Mouse (Mus musculus): ENCODE results near the gene Foxn2. TPM values are rescaled to one million over a fixed set of nuclear protein-coding genes. Genes with fewer than 3 reads are reported as not detected.

The Foxn2 gene
- polyA plus RNA-seq, 1 experiment from 2014 or later: 13.6 TPM

DNA sequence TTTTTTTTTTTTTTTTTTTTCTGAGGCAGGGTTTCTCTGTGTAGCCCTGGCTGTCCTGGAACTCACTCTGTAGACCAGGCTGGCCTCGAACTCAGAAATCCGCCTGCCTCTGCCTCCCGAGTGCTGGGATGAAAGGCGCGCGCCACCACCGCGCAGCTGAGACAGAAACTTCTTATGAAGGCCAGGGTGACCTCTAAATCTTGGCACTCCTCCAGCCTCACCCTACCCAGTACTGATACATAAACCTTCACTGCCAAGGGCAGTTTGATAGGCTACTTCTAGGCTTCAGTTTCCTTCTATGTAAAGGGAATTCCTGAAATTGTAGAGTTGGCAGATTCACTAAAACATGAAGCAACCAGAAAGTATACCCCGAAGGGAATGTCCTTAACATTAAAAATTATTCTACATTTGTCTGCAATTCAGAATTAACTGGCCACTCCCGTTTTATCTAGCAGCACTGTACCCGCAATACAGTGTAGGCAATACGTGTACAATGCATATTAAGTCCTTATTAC, 918 bp upstream of the Foxn2 start:
- H3K4me3 ChIP-seq (ENCODE audit: low read depth, low read length): peak overlapping the region; percentile 87
- peak overlapping the region; percentile 96; the same call in 1 of the 2 replicates for H3K27ac ChIP-seq (ENCODE audit: low read length)

DNA sequence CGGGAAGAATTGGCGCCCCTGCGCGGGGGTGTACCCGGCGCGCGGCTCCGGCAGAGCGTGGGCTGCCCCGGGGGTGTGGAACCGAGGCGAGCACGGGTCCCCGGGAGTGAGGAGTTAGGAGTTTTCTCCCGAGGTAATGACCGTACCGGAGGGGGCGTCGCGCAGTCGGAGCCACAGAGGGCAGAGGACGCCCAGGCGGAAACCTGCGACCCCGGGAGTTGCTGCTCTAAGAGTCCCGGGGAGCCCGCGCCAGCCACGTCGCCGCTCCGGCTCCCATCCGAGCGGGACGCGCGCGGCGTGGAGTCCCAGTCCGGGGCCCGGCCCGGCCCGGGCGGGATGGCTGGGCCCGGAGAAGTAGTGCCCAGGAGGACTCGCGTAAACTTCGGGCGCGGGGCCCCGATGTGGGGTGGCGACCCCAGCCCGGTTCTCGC, 505 bp downstream of the Foxn2 start:
- Histone ChIP-seq H3K9me3 (ENCODE audit: low read length) (no peaks in the 10 kb centered on the region), H3K4me1 (ENCODE audit: insufficient read depth, low read depth, low read length) (peaks cover 3% of the 10 kb centered on the region; the same call in 1 of the 2 replicates), H3K9ac (replicated peaks; ENCODE audit: low read depth) (peak overlapping the region; percentile 89), H3K36me3 (ENCODE audit: insufficient read depth, low read length) (no peaks in the 10 kb centered on the region), H3K4me3 (ENCODE audit: low read depth, low read length) (peak overlapping the region; percentile 87), H3K4me2 (replicated peaks; ENCODE audit: low read depth, low read length) (peak overlapping the region; percentile 77), H3K27ac (ENCODE audit: low read length) (peak overlapping the region; percentile 96), H3K27me3 (replicated peaks; ENCODE audit: insufficient read depth, low read length) (no peaks in the 10 kb centered on the region)
- peak; percentile 43 for DNase-seq (ENCODE audit: low spot score)
- ATAC-seq: peak; percentile 15
- TF ChIP-seq EP300 (IDR thresholded peaks at IDR 0.05) (no peak), CTCF (IDR thresholded peaks at IDR 0.05) (no peak)
- WGBS: 2% methylated on average over 19 of the region's 55 CpGs

More for the DNA sequence above, 918 bp upstream of the Foxn2 start:
- TF ChIP-seq CTCF (IDR thresholded peaks at IDR 0.05): no peak
- no peak for TF ChIP-seq EP300 (IDR thresholded peaks at IDR 0.05)
- H3K36me3 ChIP-seq (ENCODE audit: insufficient read depth, low read length): no peaks in the 10 kb centered on the region
- no peak overlapping the region for H3K9ac ChIP-seq (replicated peaks; ENCODE audit: low read depth)
- peak overlapping the region; percentile 77 for H3K4me2 ChIP-seq (replicated peaks; ENCODE audit: low read depth, low read length)
- H3K9me3 ChIP-seq (ENCODE audit: low read length): no peaks in the 10 kb centered on the region
- WGBS: 75% methylated on average over 12 of the region's 12 CpGs
- H3K4me1 ChIP-seq (ENCODE audit: insufficient read depth, low read depth, low read length): peaks cover 3% of the 10 kb centered on the region; the same call in 1 of the 2 replicates
- DNase-seq (ENCODE audit: low spot score) (peak; percentile 44), ATAC-seq (no peak)
- H3K27me3 ChIP-seq (replicated peaks; ENCODE audit: insufficient read depth, low read length): no peaks in the 10 kb centered on the region

- peak overlapping the region; percentile 77 for H3K4me2 ChIP-seq (replicated peaks; ENCODE audit: low read depth, low read length)
- peak; percentile 82 for DNase-seq (ENCODE audit: low spot score)
- H3K27me3 ChIP-seq (replicated peaks; ENCODE audit: insufficient read depth, low read length): no peaks in the 10 kb centered on the region
- peak; percentile 44 for ATAC-seq
- H3K9me3 ChIP-seq (ENCODE audit: low read length): no peaks in the 10 kb centered on the region
- H3K36me3 ChIP-seq (ENCODE audit: insufficient read depth, low read length): no peaks in the 10 kb centered on the region
- TF ChIP-seq CTCF (IDR thresholded peaks at IDR 0.05): peak; percentile 14; the same call in 1 of the 2 replicates
- TF ChIP-seq EP300 (IDR thresholded peaks at IDR 0.05): no peak
- peak overlapping the region; percentile 89 for H3K9ac ChIP-seq (replicated peaks; ENCODE audit: low read depth)
- 1% methylated on average over 41 of the region's 48 CpGs for WGBS
- peak overlapping the region; percentile 96 for H3K27ac ChIP-seq (ENCODE audit: low read length)
- peak overlapping the region; percentile 87 for H3K4me3 ChIP-seq (ENCODE audit: low read depth, low read length)
- peaks cover 6% of the 10 kb centered on the region; the same call in 1 of the 2 replicates for H3K4me1 ChIP-seq (ENCODE audit: insufficient read depth, low read depth, low read length)
These were observed 1.1 kb downstream of the Foxn2 start for GRCm38 (mm10) chr17:88441432-88442174.

- Histone ChIP-seq H3K9me3 (ENCODE audit: low read length) (no peaks in the 10 kb centered on the region), H3K4me3 (ENCODE audit: low read depth, low read length) (no peak overlapping the region), H3K36me3 (ENCODE audit: insufficient read depth, low read length) (no peaks in the 10 kb centered on the region), H3K27ac (ENCODE audit: low read length) (no peak overlapping the region), H3K4me1 (ENCODE audit: insufficient read depth, low read depth, low read length) (peaks cover 6% of the 10 kb centered on the region; the same call in 1 of the 2 replicates), H3K27me3 (replicated peaks; ENCODE audit: insufficient read depth, low read length) (no peaks in the 10 kb centered on the region), H3K4me2 (replicated peaks; ENCODE audit: low read depth, low read length) (peak overlapping the region; percentile 52), H3K9ac (replicated peaks; ENCODE audit: low read depth) (no peak overlapping the region)
- no peak for ATAC-seq
- peak; percentile 26 for DNase-seq (ENCODE audit: low spot score)
- 26% methylated on average over 6 of the region's 6 CpGs for WGBS
- TF ChIP-seq CTCF (IDR thresholded peaks at IDR 0.05) (no peak), EP300 (IDR thresholded peaks at IDR 0.05) (no peak)
These were observed 2.1 kb downstream of the Foxn2 start for GRCm38 (mm10) chr17:88442661-88443060.

- DNase-seq (ENCODE audit: low spot score) (no peak), ATAC-seq (no peak)
- 73% methylated on average over 6 of the region's 6 CpGs for WGBS
- H3K4me3 ChIP-seq (ENCODE audit: low read depth, low read length): no peak overlapping the region
- no peaks in the 10 kb centered on the region for H3K36me3 ChIP-seq (ENCODE audit: insufficient read depth, low read length)
- no peak overlapping the region for H3K27ac ChIP-seq (ENCODE audit: low read length)
- H3K9me3 ChIP-seq (ENCODE audit: low read length): no peaks in the 10 kb centered on the region
- H3K4me1 ChIP-seq (ENCODE audit: insufficient read depth, low read depth, low read length): peaks cover 6% of the 10 kb centered on the region; the same call in 1 of the 2 replicates
- H3K4me2 ChIP-seq (replicated peaks; ENCODE audit: low read depth, low read length): peak overlapping the region; percentile 52; the same call in 1 of the 2 replicates
- TF ChIP-seq CTCF (IDR thresholded peaks at IDR 0.05): no peak
- no peak for TF ChIP-seq EP300 (IDR thresholded peaks at IDR 0.05)
- H3K27me3 ChIP-seq (replicated peaks; ENCODE audit: insufficient read depth, low read length): no peaks in the 10 kb centered on the region
- H3K9ac ChIP-seq (replicated peaks; ENCODE audit: low read depth): no peak overlapping the region
These were observed 2.7 kb downstream of the Foxn2 start for GRCm38 (mm10) chr17:88443186-88443585.

DNA sequence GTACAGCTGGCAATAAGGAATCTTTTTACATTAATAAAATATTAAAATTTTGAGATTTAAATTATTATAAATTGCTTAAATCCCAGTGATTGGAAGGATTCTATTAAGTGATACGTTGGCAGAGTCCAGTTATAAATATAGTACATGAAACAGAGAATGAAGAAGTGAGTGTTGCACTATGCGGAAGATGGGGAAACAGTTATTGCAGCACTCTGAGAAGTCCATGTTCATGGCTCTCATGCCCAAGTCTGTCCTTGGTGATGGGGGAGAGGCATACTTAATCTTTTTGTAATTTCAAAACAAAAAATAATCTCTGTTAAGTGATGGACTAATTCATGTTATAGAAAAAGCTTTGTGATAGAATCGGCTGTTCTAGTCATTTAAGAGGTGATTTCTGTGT, 17.6 kb downstream of the Foxn2 start:
- no peak overlapping the region for H3K9ac ChIP-seq (replicated peaks; ENCODE audit: low read depth)
- no peak for ATAC-seq
- peaks cover 3% of the 10 kb centered on the region; the same call in 1 of the 2 replicates for H3K4me1 ChIP-seq (ENCODE audit: insufficient read depth, low read depth, low read length)
- H3K9me3 ChIP-seq (ENCODE audit: low read length): no peaks in the 10 kb centered on the region
- 86% methylated on average over 3 of the region's 3 CpGs for WGBS
- H3K4me2 ChIP-seq (replicated peaks; ENCODE audit: low read depth, low read length): no peak overlapping the region
- no peak overlapping the region for H3K4me3 ChIP-seq (ENCODE audit: low read depth, low read length)
- TF ChIP-seq CTCF (IDR thresholded peaks at IDR 0.05) (no peak), EP300 (IDR thresholded peaks at IDR 0.05) (no peak)
- DNase-seq (ENCODE audit: low spot score): peak; percentile 26
- no peaks in the 10 kb centered on the region; the same call in 1 of the 2 replicates for H3K36me3 ChIP-seq (ENCODE audit: insufficient read depth, low read length)
- H3K27ac ChIP-seq (ENCODE audit: low read length): no peak overlapping the region
- no peaks in the 10 kb centered on the region for H3K27me3 ChIP-seq (replicated peaks; ENCODE audit: insufficient read depth, low read length)
